Mouse (Mus musculus): Measurements from ENCODE around the gene Hdac4.

DNA sequence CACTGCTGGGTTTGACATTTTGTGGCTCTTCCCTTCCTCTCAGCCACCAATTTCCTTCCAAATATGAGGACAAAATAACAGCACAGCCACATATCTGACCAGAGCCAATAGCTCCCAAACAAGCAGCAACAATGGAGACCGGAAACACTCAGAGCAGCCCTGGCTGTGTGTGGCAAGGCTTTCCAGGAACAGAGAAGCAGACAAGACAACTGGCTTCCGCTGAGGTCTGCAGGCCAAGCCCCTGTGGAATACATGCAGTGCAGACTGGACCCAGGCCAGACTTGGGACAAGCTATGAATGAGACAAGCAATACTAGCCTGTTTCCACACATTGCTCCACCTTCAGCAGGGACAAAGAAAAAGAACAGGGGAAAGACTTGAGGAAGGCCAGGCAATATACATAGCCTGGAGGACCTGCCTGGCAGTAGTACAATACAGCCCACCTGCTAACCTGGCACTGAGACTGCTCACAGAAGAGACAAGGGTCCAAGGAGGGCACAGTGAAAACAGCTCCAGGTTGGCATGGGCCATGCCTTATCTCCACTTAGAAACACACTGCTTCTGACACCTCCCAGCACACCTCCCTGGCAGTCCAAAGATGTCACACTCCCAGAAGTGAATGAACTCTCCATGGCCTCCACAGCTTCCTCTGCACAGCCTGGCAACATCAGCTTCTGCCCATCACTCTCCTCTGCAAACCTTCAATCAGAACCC, 58.2 kb downstream of the Hdac4 start:
- no peak for TF ChIP-seq CTCF (IDR thresholded peaks at IDR 0.05; ENCODE audit: control insufficient read depth, insufficient read depth, insufficient replicate concordance, low read depth, low read length)
- TF ChIP-seq POLR2A (IDR thresholded peaks at IDR 0.05; ENCODE audit: control insufficient read depth, low read depth, low read length): no peak

Measured in testis, adult 2 months (tissue).